Mouse (Mus musculus) central nervous system, embryonic 11.5 days (tissue): ENCODE measurements around the gene Hydin. TPM values are rescaled to one million over a fixed set of nuclear protein-coding genes. Genes with fewer than 3 reads are reported as not detected.

ENCODE experiments used
- polyA plus RNA-seq: library from polyadenylated mRNA; depleted of rRNA; stranded (reverse); fragments of >200 nt; gene quantifications from 2 replicates; pipeline ENCODE4 v1.2.3, GENCODE M21; 2012; rRNA removed

Gene Hydin
- 0.11 TPM in 2 replicates for polyA plus RNA-seq

DNA sequence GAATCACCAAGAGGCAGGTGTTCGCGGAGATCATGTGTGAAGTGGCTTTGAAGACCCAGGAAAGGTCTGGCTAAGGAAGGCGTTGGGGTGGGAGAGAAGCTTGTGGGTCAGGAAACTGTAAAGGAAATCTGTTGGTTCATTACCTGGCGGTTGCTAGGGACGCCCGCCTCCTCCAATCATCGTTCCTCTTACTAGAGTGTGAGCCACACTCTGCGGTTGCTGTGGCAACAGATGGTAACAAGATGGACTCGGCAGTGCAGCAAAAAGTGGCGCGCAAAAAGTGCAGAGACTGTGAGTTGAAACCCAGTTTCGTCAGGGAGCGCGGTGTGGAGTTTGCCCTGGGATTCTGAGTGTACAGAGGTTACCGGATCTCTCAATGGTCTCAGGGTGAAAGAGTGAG lies at the start of gene Hydin:
TSS of gene Hydin (plus strand) at position 237 of the 400 bp plus-strand sequence.

DNA sequence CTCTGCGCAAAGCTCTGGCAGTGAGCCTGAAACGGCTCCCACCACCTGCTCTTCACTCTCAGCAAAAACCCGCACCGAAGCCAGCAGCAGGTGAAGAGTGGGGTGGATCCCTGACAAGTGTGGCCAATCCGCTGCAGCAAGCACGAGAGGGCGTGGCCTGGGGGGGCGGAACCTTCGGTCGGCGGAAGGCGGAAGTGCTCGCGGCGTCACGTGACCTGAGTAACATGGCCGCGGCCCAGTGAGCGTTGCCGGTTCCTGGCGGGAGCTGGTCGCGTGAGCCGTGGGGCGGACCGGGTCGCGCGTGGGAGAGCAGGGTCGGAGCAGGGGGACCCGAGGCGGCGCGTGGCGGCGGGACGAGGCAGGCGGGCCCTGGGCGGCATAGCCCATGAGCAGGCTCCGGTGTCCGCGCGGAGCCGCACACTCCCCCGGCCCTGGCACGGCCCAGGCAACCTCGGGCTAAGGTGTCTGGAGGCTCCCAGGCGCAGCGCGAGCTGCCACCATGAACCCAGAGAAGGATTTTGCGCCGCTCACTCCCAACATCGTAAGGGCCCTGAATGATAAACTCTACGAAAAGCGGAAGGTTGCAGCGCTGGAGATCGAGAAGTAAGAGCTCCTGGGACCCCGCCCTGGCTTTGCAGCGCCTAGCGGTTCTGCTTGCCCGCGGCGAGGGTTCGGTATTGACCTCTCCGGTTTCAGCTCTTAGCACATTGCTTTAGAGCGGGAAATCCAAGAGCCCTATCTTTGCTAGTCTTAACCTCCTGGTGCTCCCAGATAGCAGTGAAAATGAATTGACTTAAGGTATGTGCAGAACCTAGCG lies 351.8 kb downstream of the Hydin start, which contains the start of gene Vac14:
TSS of gene Vac14 (plus strand) at position 195 of the 817 bp plus-strand sequence.

Other genes with a start within 250 kb of the Hydin start
- 0.17 TPM in 1 of 2 replicates, not detected in the other for gene Chst4, start 227.2 kb upstream of the Hydin start, polyA plus RNA-seq
- gene Zfp612, start 187.2 kb upstream of the Hydin start, polyA plus RNA-seq, result 7.1 and 8.1 TPM in 2 replicates
- not detected in 2 replicates for gene Gm21964, start 165.8 kb upstream of the Hydin start, polyA plus RNA-seq
- not detected in 2 replicates for gene Gm17720, start 164.2 kb upstream of the Hydin start, polyA plus RNA-seq
- gene Calb2, start 98.8 kb upstream of the Hydin start, polyA plus RNA-seq, result 5.1 and 6.2 TPM in 2 replicates
- gene Cmtr2, start 51.3 kb upstream of the Hydin start, polyA plus RNA-seq, result 7.8 and 9.5 TPM in 2 replicates